Mouse (Mus musculus) CH12.LX (cell line): Measurements from ENCODE around the gene Fbxo7.

Source experiments
- MXI1 ChIP-seq: IDR thresholded peaks from 2 replicates; pipeline ENCODE4 v1.6.1; 2011; ENCODE audit warnings: mild to moderate bottlenecking, low read depth, low read length, improper control_type of control experiment
- POLR2A ChIP-seq: IDR thresholded peaks from 2 replicates; pipeline ENCODE4 v1.6.1; 2011; ENCODE audit warnings: low read depth, mild to moderate bottlenecking, improper control_type of control experiment, low read length
- RCOR1 ChIP-seq: conservative IDR thresholded peaks from 2 replicates; pipeline ENCODE4 v1.6.1; 2012; ENCODE audit warnings: low read depth, mild to moderate bottlenecking, inconsistent platforms, low read length, improper control_type of control experiment
- UBTF ChIP-seq: IDR thresholded peaks from 2 replicates; pipeline ENCODE4 v1.6.1; 2012; ENCODE audit warnings: low read depth, mild to moderate bottlenecking, inconsistent platforms, low read length, improper control_type of control experiment, moderate library complexity

DNA sequence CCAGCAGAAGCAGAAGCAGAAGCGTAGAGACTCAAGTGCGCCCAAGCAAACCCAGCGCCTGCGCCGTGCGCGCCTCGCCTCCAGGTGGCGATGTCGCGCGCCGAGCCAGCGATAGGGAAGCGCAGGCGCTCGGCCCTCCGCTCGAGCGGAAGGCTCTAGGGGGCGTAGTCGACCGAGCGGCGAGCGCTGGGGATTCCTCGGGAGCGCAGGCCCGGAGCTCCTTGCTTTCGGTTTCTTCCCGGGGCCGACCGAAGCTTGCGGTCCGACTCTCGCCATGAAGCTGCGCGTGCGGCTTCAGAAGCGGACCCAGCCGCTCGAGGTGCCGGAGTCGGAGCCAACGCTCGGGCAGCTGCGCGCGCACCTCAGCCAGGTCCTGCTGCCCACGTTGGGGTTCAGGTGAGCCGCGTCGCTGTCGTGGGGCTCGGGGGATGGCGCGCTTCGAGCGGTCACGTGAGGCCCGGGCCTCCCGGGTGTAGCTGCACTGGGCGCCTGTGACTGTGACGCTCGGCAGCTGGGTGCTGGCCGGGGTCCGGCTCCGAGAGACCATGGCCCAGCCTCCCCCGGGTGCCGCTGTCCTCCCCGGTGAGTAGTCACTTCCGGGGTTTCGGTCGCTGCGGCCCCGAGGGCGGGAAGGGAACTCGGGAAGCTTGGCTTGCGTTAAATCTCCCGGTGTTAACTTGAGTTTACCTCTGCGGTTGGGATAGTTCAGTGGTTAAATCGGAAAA, at the start of gene Fbxo7:
- peak; percentile 67; the same call in 1 of the 2 replicates for TF ChIP-seq POLR2A
- peak; percentile 42 for TF ChIP-seq UBTF
- no peak for TF ChIP-seq RCOR1
- TF ChIP-seq MXI1 = peak; percentile 71
